Mouse (Mus musculus): ENCODE data around the gene Ptprm. TPM values are rescaled to one million over a fixed set of nuclear protein-coding genes. Genes with fewer than 3 reads are reported as not detected.

Ptprm gene
- polyA plus RNA-seq, 1 experiment from 2014 or later: 19.9 TPM

GRCm38 (mm10) chr17:67277124-67277910 lies 76.9 kb downstream of the Ptprm start:
- Histone ChIP-seq H3K9ac (ENCODE audit: low read depth, low read length) (no peak overlapping the region), H3K36me3 (ENCODE audit: control insufficient read depth, insufficient read depth, low read length) (no peaks in the 10 kb centered on the region), H3K27ac (ENCODE audit: low read depth, low read length) (no peak overlapping the region), H3K4me3 (ENCODE audit: low read length) (no peak overlapping the region), H3K4me1 (ENCODE audit: control insufficient read depth, insufficient read depth, low read depth, low read length) (peaks cover 8% of the 10 kb centered on the region), H3K27me3 (replicated peaks; ENCODE audit: control insufficient read depth, insufficient read depth, low read length) (no peaks in the 10 kb centered on the region), H3K4me2 (ENCODE audit: low read length) (no peak overlapping the region), H3K9me3 (ENCODE audit: control insufficient read depth, low read length) (no peaks in the 10 kb centered on the region)
- 91% methylated on average over 13 of the region's 13 CpGs for WGBS
- ATAC-seq: no peak

GRCm38 (mm10) chr17:67274531-67275094 lies 79.6 kb downstream of the Ptprm start:
- peak overlapping the region; percentile 52 for H3K27ac ChIP-seq (ENCODE audit: low read depth, low read length)
- H3K4me3 ChIP-seq (ENCODE audit: low read length): no peak overlapping the region
- H3K4me1 ChIP-seq (ENCODE audit: control insufficient read depth, insufficient read depth, low read depth, low read length): peaks cover 8% of the 10 kb centered on the region
- H3K27me3 ChIP-seq (replicated peaks; ENCODE audit: control insufficient read depth, insufficient read depth, low read length): no peaks in the 10 kb centered on the region
- no peaks in the 10 kb centered on the region for H3K36me3 ChIP-seq (ENCODE audit: control insufficient read depth, insufficient read depth, low read length)
- peak overlapping the region; percentile 27 for H3K4me2 ChIP-seq (ENCODE audit: low read length)
- WGBS: 34% methylated on average over 21 of the region's 21 CpGs
- H3K9ac ChIP-seq (ENCODE audit: low read depth, low read length): peak overlapping the region; percentile 2
- H3K9me3 ChIP-seq (ENCODE audit: control insufficient read depth, low read length): no peaks in the 10 kb centered on the region
- ATAC-seq: peak; percentile 92

GRCm38 (mm10) chr17:67272928-67273327 lies 81.3 kb downstream of the Ptprm start:
- no peaks in the 10 kb centered on the region for H3K9me3 ChIP-seq (ENCODE audit: control insufficient read depth, low read length)
- no peak for ATAC-seq
- no peak overlapping the region for H3K4me3 ChIP-seq (ENCODE audit: low read length)
- no peak overlapping the region for H3K9ac ChIP-seq (ENCODE audit: low read depth, low read length)
- H3K27ac ChIP-seq (ENCODE audit: low read depth, low read length): no peak overlapping the region
- no peaks in the 10 kb centered on the region for H3K36me3 ChIP-seq (ENCODE audit: control insufficient read depth, insufficient read depth, low read length)
- H3K27me3 ChIP-seq (replicated peaks; ENCODE audit: control insufficient read depth, insufficient read depth, low read length): no peaks in the 10 kb centered on the region
- H3K4me1 ChIP-seq (ENCODE audit: control insufficient read depth, insufficient read depth, low read depth, low read length): peaks cover 8% of the 10 kb centered on the region
- H3K4me2 ChIP-seq (ENCODE audit: low read length): no peak overlapping the region

- H3K4me3 ChIP-seq (ENCODE audit: low read length): no peak overlapping the region
- no peak overlapping the region for H3K9ac ChIP-seq (ENCODE audit: low read depth, low read length)
- no peak overlapping the region for H3K4me2 ChIP-seq (ENCODE audit: low read length)
- ATAC-seq: no peak
- H3K27me3 ChIP-seq (replicated peaks; ENCODE audit: control insufficient read depth, insufficient read depth, low read length): no peaks in the 10 kb centered on the region
- no peaks in the 10 kb centered on the region for H3K4me1 ChIP-seq (ENCODE audit: control insufficient read depth, insufficient read depth, low read depth, low read length)
- no peaks in the 10 kb centered on the region for H3K36me3 ChIP-seq (ENCODE audit: control insufficient read depth, insufficient read depth, low read length)
- H3K27ac ChIP-seq (ENCODE audit: low read depth, low read length): no peak overlapping the region
- H3K9me3 ChIP-seq (ENCODE audit: control insufficient read depth, low read length): no peaks in the 10 kb centered on the region
- WGBS: 71% methylated on average over 9 of the region's 9 CpGs
Measured at GRCm38 (mm10) chr17:67268475-67269080, 85.7 kb downstream of the Ptprm start.

- ATAC-seq: no peak
- H3K36me3 ChIP-seq (ENCODE audit: control insufficient read depth, insufficient read depth, low read length): no peaks in the 10 kb centered on the region
- H3K4me1 ChIP-seq (ENCODE audit: control insufficient read depth, insufficient read depth, low read depth, low read length): no peaks in the 10 kb centered on the region
- no peak overlapping the region for H3K27ac ChIP-seq (ENCODE audit: low read depth, low read length)
- H3K9me3 ChIP-seq (ENCODE audit: control insufficient read depth, low read length): no peaks in the 10 kb centered on the region
- no peak overlapping the region for H3K4me3 ChIP-seq (ENCODE audit: low read length)
- no peak overlapping the region for H3K9ac ChIP-seq (ENCODE audit: low read depth, low read length)
- WGBS: 87% methylated on average over 6 of the region's 6 CpGs
- no peak overlapping the region for H3K4me2 ChIP-seq (ENCODE audit: low read length)
- no peaks in the 10 kb centered on the region for H3K27me3 ChIP-seq (replicated peaks; ENCODE audit: control insufficient read depth, insufficient read depth, low read length)
Measured at GRCm38 (mm10) chr17:67266270-67266669, 88.0 kb downstream of the Ptprm start.

- Histone ChIP-seq H3K4me1 (ENCODE audit: control insufficient read depth, insufficient read depth, low read depth, low read length) (no peaks in the 10 kb centered on the region), H3K27ac (ENCODE audit: low read depth, low read length) (no peak overlapping the region), H3K36me3 (ENCODE audit: control insufficient read depth, insufficient read depth, low read length) (no peaks in the 10 kb centered on the region), H3K27me3 (replicated peaks; ENCODE audit: control insufficient read depth, insufficient read depth, low read length) (no peaks in the 10 kb centered on the region), H3K4me3 (ENCODE audit: low read length) (no peak overlapping the region), H3K9ac (ENCODE audit: low read depth, low read length) (no peak overlapping the region), H3K9me3 (ENCODE audit: control insufficient read depth, low read length) (no peaks in the 10 kb centered on the region), H3K4me2 (ENCODE audit: low read length) (no peak overlapping the region)
- no peak for ATAC-seq
- WGBS: 88% methylated on average over 4 of the region's 4 CpGs
Measured at GRCm38 (mm10) chr17:67265520-67265919, 88.7 kb downstream of the Ptprm start.

GRCm38 (mm10) chr17:67264716-67265115 lies 89.5 kb downstream of the Ptprm start:
- no peak overlapping the region for H3K9ac ChIP-seq (ENCODE audit: low read depth, low read length)
- H3K4me3 ChIP-seq (ENCODE audit: low read length): no peak overlapping the region
- H3K9me3 ChIP-seq (ENCODE audit: control insufficient read depth, low read length): no peaks in the 10 kb centered on the region
- ATAC-seq: no peak
- H3K4me1 ChIP-seq (ENCODE audit: control insufficient read depth, insufficient read depth, low read depth, low read length): no peaks in the 10 kb centered on the region
- H3K4me2 ChIP-seq (ENCODE audit: low read length): no peak overlapping the region
- H3K27me3 ChIP-seq (replicated peaks; ENCODE audit: control insufficient read depth, insufficient read depth, low read length): no peaks in the 10 kb centered on the region
- no peaks in the 10 kb centered on the region for H3K36me3 ChIP-seq (ENCODE audit: control insufficient read depth, insufficient read depth, low read length)
- WGBS: 92% methylated on average over 6 of the region's 6 CpGs
- H3K27ac ChIP-seq (ENCODE audit: low read depth, low read length): no peak overlapping the region

- no peak overlapping the region for H3K4me2 ChIP-seq (ENCODE audit: low read length)
- no peaks in the 10 kb centered on the region for H3K9me3 ChIP-seq (ENCODE audit: control insufficient read depth, low read length)
- WGBS: 78% methylated on average over 1 of the region's 1 CpGs
- no peak overlapping the region for H3K27ac ChIP-seq (ENCODE audit: low read depth, low read length)
- no peaks in the 10 kb centered on the region for H3K27me3 ChIP-seq (replicated peaks; ENCODE audit: control insufficient read depth, insufficient read depth, low read length)
- no peak overlapping the region for H3K4me3 ChIP-seq (ENCODE audit: low read length)
- no peak for ATAC-seq
- no peaks in the 10 kb centered on the region for H3K4me1 ChIP-seq (ENCODE audit: control insufficient read depth, insufficient read depth, low read depth, low read length)
- no peak overlapping the region for H3K9ac ChIP-seq (ENCODE audit: low read depth, low read length)
- no peaks in the 10 kb centered on the region for H3K36me3 ChIP-seq (ENCODE audit: control insufficient read depth, insufficient read depth, low read length)
Measured at GRCm38 (mm10) chr17:67263024-67263423, 91.2 kb downstream of the Ptprm start.

- Histone ChIP-seq H3K27ac (ENCODE audit: low read depth, low read length) (no peak overlapping the region), H3K36me3 (ENCODE audit: control insufficient read depth, insufficient read depth, low read length) (no peaks in the 10 kb centered on the region)
Measured at GRCm38 (mm10) chr17:67260016-67260415, 94.2 kb downstream of the Ptprm start.

More at GRCm38 (mm10) chr17:67260016-67260415, 94.2 kb downstream of the Ptprm start:
- no peaks in the 10 kb centered on the region for H3K4me1 ChIP-seq (ENCODE audit: control insufficient read depth, insufficient read depth, low read depth, low read length)
- H3K9ac ChIP-seq (ENCODE audit: low read depth, low read length): no peak overlapping the region
- no peaks in the 10 kb centered on the region for H3K9me3 ChIP-seq (ENCODE audit: control insufficient read depth, low read length)
- no peak overlapping the region for H3K4me2 ChIP-seq (ENCODE audit: low read length)
- H3K4me3 ChIP-seq (ENCODE audit: low read length): no peak overlapping the region
- WGBS: 90% methylated on average over 4 of the region's 4 CpGs
- no peak for ATAC-seq
- no peaks in the 10 kb centered on the region for H3K27me3 ChIP-seq (replicated peaks; ENCODE audit: control insufficient read depth, insufficient read depth, low read length)

Data from hindbrain, embryonic 16.5 days (tissue).